ENCODE assay signal across 11 mouse cellular contexts in genomic region chr1:84470342-84470741, GRCm38 (mm10).
DNase-seq lines count a peak whose midpoint lies in the region; ATAC-seq and TF ChIP-seq lines count a peak whose summit lies in the region.
"Had no signal": no experiment of that assay in that cellular context is flagged by ENCODE, and none has a peak within 500 bp of the region (broad histone marks: within the 10 kb centered on the region; RNA-seq: fewer than 3 reads in every experiment).

No protein-coding gene starts in this region.

- H3K36me3 ChIP-seq in hindbrain, embryonic 11.5 days (ENCODE audit: control insufficient read depth, insufficient read depth, low read length) = no peaks in the 10 kb centered on the region
- no peaks in the 10 kb centered on the region for H3K36me3 ChIP-seq in hindbrain, embryonic 10.5 days
- H3K36me3 ChIP-seq: hindbrain, embryonic 12.5 days; stomach, embryonic 15.5 days had no signal

- no peaks in the 10 kb centered on the region for H3K27me3 ChIP-seq in hindbrain, embryonic 11.5 days (ENCODE audit: control insufficient read depth, insufficient read depth, low read length)
- no peaks in the 10 kb centered on the region for H3K27me3 ChIP-seq in hindbrain, embryonic 10.5 days (ENCODE audit: insufficient read depth, poor library complexity, severe bottlenecking)
- H3K27me3 ChIP-seq: hindbrain, embryonic 12.5 days; megakaryocyte, embryonic 14.5 days; stomach, embryonic 15.5 days had no signal

- TF ChIP-seq CTCF in embryonic fibroblast, embryonic 13.5 days (IDR thresholded peaks at IDR 0.05; ENCODE audit: borderline replicate concordance, insufficient read depth, low read length) = peak; percentile 44; the same call in 1 of the 2 replicates

- no peak overlapping the region for H3K4me3 ChIP-seq in hindbrain, embryonic 11.5 days (ENCODE audit: low read depth, low read length)
- H3K4me3 ChIP-seq in hindbrain, embryonic 10.5 days = no peak overlapping the region
- no peak overlapping the region for H3K4me3 ChIP-seq in embryonic fibroblast, embryonic 13.5 days (ENCODE audit: insufficient read depth, low read length)
- H3K4me3 ChIP-seq: hindbrain, embryonic 12.5 days; megakaryocyte, embryonic 14.5 days; stomach, embryonic 15.5 days had no signal

- TF ChIP-seq POLR2A in embryonic fibroblast, embryonic 13.5 days (IDR thresholded peaks at IDR 0.05; ENCODE audit: low read depth, low read length) = no peak

- H3K9ac ChIP-seq in hindbrain, embryonic 11.5 days (ENCODE audit: low read depth, low read length) = no peak overlapping the region
- H3K9ac ChIP-seq: hindbrain, embryonic 12.5 days; stomach, embryonic 15.5 days had no signal

- peak; percentile 24 for DNase-seq in hindbrain, embryonic 11.5 days (ENCODE audit: low spot score)
- DNase-seq in hindbrain, embryonic 10.5 days (ENCODE audit: low spot score) = no peak
- DNase-seq in 3T3-L1 (ENCODE audit: low read depth, low spot score) (peak; percentile 49), NIH3T3 (ENCODE audit: low read depth) (peak; percentile 20)
- DNase-seq in heart, adult 9 months (ENCODE audit: low spot score in 2 of 2) = no peak
- no peak for DNase-seq in ovary, adult 18-20 months (ENCODE audit: low spot score)
- DNase-seq in heart, postnatal 25 days (ENCODE audit: low spot score) = no peak

- H3K4me2 ChIP-seq in hindbrain, embryonic 11.5 days (replicated peaks; ENCODE audit: low read depth, low read length) = no peak overlapping the region
- H3K4me2 ChIP-seq: hindbrain, embryonic 12.5 days; stomach, embryonic 15.5 days had no signal

- no peak overlapping the region for H3K27ac ChIP-seq in hindbrain, embryonic 11.5 days (ENCODE audit: low read depth, low read length)
- no peak overlapping the region for H3K27ac ChIP-seq in hindbrain, embryonic 10.5 days
- H3K27ac ChIP-seq in embryonic fibroblast, embryonic 13.5 days (ENCODE audit: insufficient read depth, low read length) = no peak overlapping the region
- H3K27ac ChIP-seq: hindbrain, embryonic 12.5 days; stomach, embryonic 15.5 days had no signal

- H3K9me3 ChIP-seq in hindbrain, embryonic 11.5 days (ENCODE audit: control insufficient read depth, low read length) = no peaks in the 10 kb centered on the region
- no peaks in the 10 kb centered on the region for H3K9me3 ChIP-seq in hindbrain, embryonic 10.5 days
- H3K9me3 ChIP-seq: hindbrain, embryonic 12.5 days; stomach, embryonic 15.5 days had no signal

- 72% methylated on average over 4 of the region's 4 CpGs for WGBS in hindbrain, embryonic 11.5 days
- 65% methylated on average over 4 of the region's 4 CpGs for WGBS in hindbrain, embryonic 10.5 days

- intact Hi-C loops in heart, postnatal 25 days (cut with DNase I) = no loop called here

- H3K4me1 ChIP-seq in hindbrain, embryonic 11.5 days (replicated peaks; ENCODE audit: control insufficient read depth, insufficient read depth, low read length) = no peaks in the 10 kb centered on the region
- H3K4me1 ChIP-seq in hindbrain, embryonic 10.5 days (replicated peaks) = no peaks in the 10 kb centered on the region
- no peaks in the 10 kb centered on the region for H3K4me1 ChIP-seq in embryonic fibroblast, embryonic 13.5 days (ENCODE audit: control insufficient read depth, insufficient read depth, low read length)
- H3K4me1 ChIP-seq: hindbrain, embryonic 12.5 days; megakaryocyte, embryonic 14.5 days; stomach, embryonic 15.5 days had no signal

- no peak for ATAC-seq in hindbrain, embryonic 11.5 days (ENCODE audit: low FRiP score)

Comparison
In these comparisons a context has a peak if more than half of its experiments do, and no peak if none do; other contexts are left out.
1. DNase-seq: peak in hindbrain, embryonic 11.5 days (single experiment), 3T3-L1 (single experiment) and NIH3T3 (single experiment); none in hindbrain, embryonic 10.5 days (single experiment), heart, adult 9 months (0 of 2), ovary, adult 18-20 months (single experiment) and heart, postnatal 25 days (single experiment).